Mouse (Mus musculus) central nervous system, embryonic 11.5 days (tissue): ENCODE results near the gene Numb. TPM values are rescaled to one million over a fixed set of nuclear protein-coding genes. Genes with fewer than 3 reads are reported as not detected.

ENCODE experiments used
- polyA plus RNA-seq: library from polyadenylated mRNA; depleted of rRNA; stranded (reverse); fragments of >200 nt; gene quantifications from 2 replicates; pipeline ENCODE4 v1.2.3, GENCODE M21; 2012; rRNA removed

Gene Numb
- polyA plus RNA-seq = 35.5 and 51.8 TPM in 2 replicates

DNA sequence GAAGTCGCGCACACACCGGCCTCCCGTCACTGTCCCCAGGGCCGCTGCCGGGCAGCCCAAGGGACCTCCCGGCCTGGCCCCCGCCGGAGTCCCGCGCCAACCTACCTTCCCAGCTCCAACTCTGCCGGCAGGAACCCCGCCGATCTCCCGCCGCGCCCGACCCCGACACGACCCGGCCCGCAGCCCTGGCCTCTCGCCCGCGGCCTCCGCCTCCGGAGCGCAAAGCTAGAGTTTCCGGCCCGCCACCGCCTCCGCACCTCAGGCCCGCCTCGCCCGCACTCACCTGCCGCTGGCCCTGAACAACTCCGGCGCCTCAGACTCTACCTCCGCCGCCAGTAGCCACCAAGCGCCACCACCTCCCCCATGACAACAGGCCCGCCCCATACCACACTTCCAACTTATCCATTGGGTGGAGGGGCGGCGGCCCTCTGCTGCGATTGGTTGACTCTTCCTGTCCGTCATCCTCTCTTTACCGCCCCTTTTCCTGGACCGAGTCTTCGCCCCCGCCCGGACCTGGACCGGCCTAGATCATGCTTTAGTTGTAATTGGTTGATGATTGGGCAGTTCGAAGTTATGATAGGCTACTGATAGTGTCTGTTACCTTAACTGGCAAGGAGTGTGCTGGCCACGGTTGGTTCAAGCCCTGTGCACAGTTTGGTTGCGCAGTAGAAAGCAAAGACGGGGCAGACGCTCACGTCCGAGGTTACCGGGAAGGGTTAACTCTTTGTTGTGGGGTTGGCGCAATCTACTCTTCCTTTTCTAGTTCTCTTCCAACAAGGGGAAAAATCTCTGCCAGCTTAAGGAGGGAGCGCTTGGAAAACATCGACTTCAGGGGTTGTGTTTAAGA, at the start of gene Numb:
Gene Numb (minus strand): TSS at position 400 of the 847 bp plus-strand sequence.

DNA sequence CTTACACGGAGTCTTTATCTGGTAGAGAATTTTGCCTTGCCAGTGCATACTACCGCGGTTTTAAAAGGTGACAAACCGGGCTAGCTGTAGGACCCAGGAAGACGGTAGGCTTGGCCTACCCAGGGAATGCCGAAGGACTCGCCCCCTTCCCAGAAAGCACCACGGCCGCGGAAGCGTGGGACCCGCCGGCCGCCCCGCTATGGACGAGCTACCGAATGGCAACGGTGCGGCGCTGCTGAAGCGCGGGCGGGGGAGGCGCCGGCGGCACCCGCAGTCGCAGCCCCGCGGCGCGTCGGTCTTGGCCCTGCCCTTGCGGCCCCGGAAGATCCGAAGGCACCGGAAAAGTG, 28.7 kb upstream of the Numb start, which contains the start of gene Riox1:
Gene Riox1 (plus strand): TSS at position 116 of the 347 bp plus-strand sequence.

DNA sequence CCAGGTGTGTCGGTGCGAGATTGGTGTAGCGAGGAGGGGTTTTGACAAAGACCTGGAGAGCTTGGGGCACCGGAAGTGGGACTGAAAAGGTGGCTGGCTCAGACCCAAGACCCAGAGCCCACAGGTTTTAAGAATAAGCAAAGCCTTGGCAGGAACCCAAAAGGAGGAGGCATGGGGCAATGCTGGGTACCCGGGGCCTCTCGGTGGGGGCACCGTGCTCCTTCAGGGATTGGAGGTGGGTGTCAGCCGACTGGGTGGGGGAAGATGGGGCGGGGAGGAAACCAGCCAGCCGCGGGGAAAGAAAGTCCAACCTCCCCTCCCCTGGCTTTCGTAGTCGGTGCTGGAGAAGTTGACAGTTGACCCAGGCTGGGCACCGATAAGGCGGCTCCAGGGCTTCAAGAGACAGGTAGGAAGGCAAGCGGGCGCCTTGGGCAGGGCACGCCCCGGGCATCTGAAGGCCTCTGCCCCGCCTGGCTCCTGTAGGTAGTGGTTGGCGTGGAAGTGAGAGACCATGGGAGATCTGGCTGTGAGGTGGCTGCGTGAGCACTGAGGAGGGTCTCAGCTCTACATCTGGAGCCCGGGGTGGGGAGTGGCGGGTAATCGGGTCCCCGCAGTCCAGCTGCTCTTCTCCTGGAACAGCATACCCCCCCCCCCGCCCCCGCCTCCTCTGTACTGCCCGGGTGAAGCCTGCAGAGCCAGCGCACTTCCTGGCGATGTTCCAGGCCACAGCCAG, 158.3 kb downstream of the Numb start, which contains the start of gene Papln:
Gene Papln (plus strand): TSS at position 324 of the 733 bp plus-strand sequence.

Other genes with a start within 250 kb of the Numb start
- 21.2 and 34.1 TPM in 2 replicates for gene Psen1, start 233.8 kb downstream of the Numb start, polyA plus RNA-seq
- 0.23 and 0.46 TPM in 2 replicates for gene Papln, start 158.3 kb downstream of the Numb start, polyA plus RNA-seq
- 14.9 and 20.3 TPM in 2 replicates for gene Riox1, start 28.7 kb upstream of the Numb start, polyA plus RNA-seq
- not detected in 2 replicates for gene Heatr4, start 62.9 kb upstream of the Numb start, polyA plus RNA-seq
- 5.4 and 8.7 TPM in 2 replicates for gene Acot2, start 65.9 kb upstream of the Numb start, polyA plus RNA-seq
- gene Acot1, start 87.6 kb upstream of the Numb start, polyA plus RNA-seq = 32.5 and 33.4 TPM in 2 replicates
- 0.47 and 0.96 TPM in 2 replicates for gene Acot4, start 116.4 kb upstream of the Numb start, polyA plus RNA-seq
- gene Gm49366, start 117.0 kb upstream of the Numb start, polyA plus RNA-seq = not detected in 2 replicates
- 0.20 and 0.31 TPM in 2 replicates for gene Acot3, start 130.2 kb upstream of the Numb start, polyA plus RNA-seq
- not detected in 2 replicates for gene Acot5, start 147.4 kb upstream of the Numb start, polyA plus RNA-seq
- 2.1 and 2.7 TPM in 2 replicates for gene Acot6, start 178.7 kb upstream of the Numb start, polyA plus RNA-seq
- gene Dnal1, start 192.4 kb upstream of the Numb start, polyA plus RNA-seq = 12.2 and 13.2 TPM in 2 replicates
- 0.93 and 2.0 TPM in 2 replicates for gene Pnma1, start 226.6 kb upstream of the Numb start, polyA plus RNA-seq